In genomic region chr2:172827564-172827963, GRCm38 (mm10) we compare ENCODE assay signal across 9 mouse cellular contexts.
A peak's percentile ranks its signal among the peaks of the same experiment; 100 is the strongest.
DNase-seq lines count a peak whose midpoint lies in the region; ATAC-seq and TF ChIP-seq lines count a peak whose summit lies in the region.
"Had no signal": no experiment of that assay in that cellular context is flagged by ENCODE, and none has a peak within 500 bp of the region (broad histone marks: within the 10 kb centered on the region; RNA-seq: fewer than 3 reads in every experiment).

No protein-coding gene starts in this region.

- ATAC-seq in forebrain, postnatal 0 days: no peak
- no peak for ATAC-seq in forebrain, embryonic 16.5 days

- DNase-seq in forebrain, postnatal 0 days: peak; percentile 40
- no peak for DNase-seq in thymus, adult 2 months
- DNase-seq in thymus, adult 18-20 months: no peak
- peak; percentile 69 for DNase-seq in forelimb bud, embryonic 11.5 days (ENCODE audit: low read depth, low spot score)
- peak; percentile 38 for DNase-seq in lung, postnatal 36 days
- DNase-seq in layer of hippocampus, adult 11-12 months (ENCODE audit: low spot score): no peak
- no peak for DNase-seq in heart, adult 18-20 months

- H3K9ac ChIP-seq in forebrain, postnatal 0 days: no peak overlapping the region
- H3K9ac ChIP-seq in forebrain, embryonic 16.5 days (replicated peaks; ENCODE audit: low read depth, low read length): no peak overlapping the region
- H3K9ac ChIP-seq: neural tube, embryonic 12.5 days had no signal

- H3K4me2 ChIP-seq in forebrain, postnatal 0 days (ENCODE audit: low read depth): no peak overlapping the region
- no peak overlapping the region for H3K4me2 ChIP-seq in forebrain, embryonic 16.5 days (ENCODE audit: low read length)
- H3K4me2 ChIP-seq: neural tube, embryonic 12.5 days had no signal

- no peak overlapping the region for H3K4me3 ChIP-seq in forebrain, postnatal 0 days (ENCODE audit: low read depth, low read length)
- no peak overlapping the region for H3K4me3 ChIP-seq in forebrain, embryonic 16.5 days (replicated peaks; ENCODE audit: low read length)
- H3K4me3 ChIP-seq in thymus, adult 2 months (ENCODE audit: control insufficient read depth, insufficient read depth, low read length): no peak overlapping the region
- H3K4me3 ChIP-seq: neural tube, embryonic 12.5 days had no signal

- H3K27me3 ChIP-seq in forebrain, postnatal 0 days (ENCODE audit: insufficient read depth, low read length): peaks cover 7% of the 10 kb centered on the region; the same call in 1 of the 2 replicates
- peaks cover 8% of the 10 kb centered on the region; the same call in 1 of the 2 replicates for H3K27me3 ChIP-seq in forebrain, embryonic 16.5 days (replicated peaks; ENCODE audit: control insufficient read depth, insufficient read depth, low read length)
- H3K27me3 ChIP-seq in thymus, adult 2 months (ENCODE audit: control insufficient read depth, insufficient read depth, low read length): no peaks in the 10 kb centered on the region

- no peak overlapping the region for H3K27ac ChIP-seq in forebrain, postnatal 0 days (ENCODE audit: low read depth, low read length)
- H3K27ac ChIP-seq in forebrain, embryonic 16.5 days (ENCODE audit: low read length): no peak overlapping the region
- no peak overlapping the region for H3K27ac ChIP-seq in thymus, adult 2 months (ENCODE audit: control insufficient read depth, insufficient read depth, low read length)
- H3K27ac ChIP-seq: neural tube, embryonic 12.5 days had no signal

- TF ChIP-seq CTCF in forebrain, postnatal 0 days (IDR thresholded peaks at IDR 0.05; ENCODE audit: low read depth): peak; percentile 55
- peak; percentile 57; the same call in 1 of the 2 replicates for TF ChIP-seq CTCF in thymus, adult 2 months (IDR thresholded peaks at IDR 0.05; ENCODE audit: borderline replicate concordance, control insufficient read depth, extremely low read depth, insufficient read depth, low read length, poor library complexity)

- no peak for TF ChIP-seq POLR2A in thymus, adult 2 months (IDR thresholded peaks at IDR 0.05; ENCODE audit: control insufficient read depth, extremely low read depth, insufficient read depth, low read length, poor library complexity)

- 0 out of 2 replicates have a peak, but pooled peaks cover 5% of the 10 kb centered on the region for H3K4me1 ChIP-seq in forebrain, postnatal 0 days (ENCODE audit: insufficient read depth)
- H3K4me1 ChIP-seq in forebrain, embryonic 16.5 days (replicated peaks; ENCODE audit: control insufficient read depth, insufficient read depth, low read length): peaks cover 7% of the 10 kb centered on the region
- peaks cover 5% of the 10 kb centered on the region for H3K4me1 ChIP-seq in thymus, adult 2 months (replicated peaks; ENCODE audit: control insufficient read depth, insufficient read depth, low read length)

- no peaks in the 10 kb centered on the region for H3K36me3 ChIP-seq in forebrain, postnatal 0 days (ENCODE audit: insufficient read depth)
- H3K36me3 ChIP-seq in forebrain, embryonic 16.5 days (ENCODE audit: control insufficient read depth, insufficient read depth): no peaks in the 10 kb centered on the region
- no peaks in the 10 kb centered on the region for H3K36me3 ChIP-seq in thymus, adult 2 months (ENCODE audit: control insufficient read depth, insufficient read depth, low read length)
- H3K36me3 ChIP-seq: neural tube, embryonic 12.5 days had no signal

- WGBS in forebrain, postnatal 0 days: 61% methylated on average over 7 of the region's 7 CpGs
- WGBS in forebrain, embryonic 16.5 days: 62% methylated on average over 7 of the region's 7 CpGs
- 48% methylated on average over 7 of the region's 7 CpGs for WGBS in thymus, adult 2 months

- no peaks in the 10 kb centered on the region for H3K9me3 ChIP-seq in forebrain, postnatal 0 days (ENCODE audit: low read length)
- H3K9me3 ChIP-seq in forebrain, embryonic 16.5 days (ENCODE audit: control insufficient read depth, low read length): no peaks in the 10 kb centered on the region
- H3K9me3 ChIP-seq: neural tube, embryonic 12.5 days had no signal

Comparison
In these comparisons a context has a peak if more than half of its experiments do, and no peak if none do; other contexts are left out.
1. DNase-seq: peak in forebrain, postnatal 0 days (single experiment), forelimb bud, embryonic 11.5 days (single experiment) and lung, postnatal 36 days (single experiment); none in thymus, adult 2 months (single experiment), thymus, adult 18-20 months (0 of 2), layer of hippocampus, adult 11-12 months (single experiment) and heart, adult 18-20 months (0 of 2).